Mouse (Mus musculus) thymus, postnatal 36 days (tissue): Measurements from ENCODE around the gene Actn4.

Source experiments
- DNase-seq, 2 experiments: peaks; one replicate each; pipeline ENCODE4 v3.0.0; 2022; ENCODE audit warnings: mixed read lengths in 2 of 2

Gene Actn4

GRCm38 (mm10) chr7:28948746-28949145 lies 13.4 kb downstream of the Actn4 start:
- no peak for DNase-seq

GRCm38 (mm10) chr7:28946271-28946610 lies 15.9 kb downstream of the Actn4 start:
- DNase-seq: no peak

- DNase-seq: no peak
Measured at GRCm38 (mm10) chr7:28945416-28946270, 16.5 kb downstream of the Actn4 start.

GRCm38 (mm10) chr7:28944756-28945415 lies 17.3 kb downstream of the Actn4 start:
- DNase-seq: no peak

- no peak for DNase-seq
Measured at GRCm38 (mm10) chr7:28943451-28944180, 18.5 kb downstream of the Actn4 start.

GRCm38 (mm10) chr7:28941542-28941941 lies 20.6 kb downstream of the Actn4 start:
- DNase-seq: no peak

- no peak for DNase-seq
Measured at GRCm38 (mm10) chr7:28941129-28941528, 21.0 kb downstream of the Actn4 start.

GRCm38 (mm10) chr7:28939418-28940183 lies 22.5 kb downstream of the Actn4 start:
- no peak for DNase-seq

GRCm38 (mm10) chr7:28938654-28939053 lies 23.5 kb downstream of the Actn4 start:
- DNase-seq: no peak

- DNase-seq: no peak
Measured at GRCm38 (mm10) chr7:28936787-28937186, 25.4 kb downstream of the Actn4 start.

- DNase-seq: no peak
Measured at GRCm38 (mm10) chr7:28933825-28934224, 28.3 kb downstream of the Actn4 start.

GRCm38 (mm10) chr7:28932421-28933041 lies 29.6 kb downstream of the Actn4 start:
- DNase-seq: no peak

- no peak for DNase-seq
Measured at GRCm38 (mm10) chr7:28931695-28932039, 30.5 kb downstream of the Actn4 start.

- DNase-seq: no peak
Measured at GRCm38 (mm10) chr7:28931032-28931694, 31.0 kb downstream of the Actn4 start.

GRCm38 (mm10) chr7:28930320-28931031 lies 31.7 kb downstream of the Actn4 start:
- DNase-seq: no peak

- DNase-seq: no peak
Measured at GRCm38 (mm10) chr7:28929381-28929780, 32.8 kb downstream of the Actn4 start.

GRCm38 (mm10) chr7:28926172-28926571 lies 36.0 kb downstream of the Actn4 start:
- DNase-seq: no peak

GRCm38 (mm10) chr7:28925317-28925716 lies 36.8 kb downstream of the Actn4 start:
- no peak for DNase-seq

GRCm38 (mm10) chr7:28924802-28925201 lies 37.3 kb downstream of the Actn4 start:
- DNase-seq: no peak

- DNase-seq: no peak
Measured at GRCm38 (mm10) chr7:28923865-28924291, 38.3 kb downstream of the Actn4 start.

GRCm38 (mm10) chr7:28922606-28923005 lies 39.5 kb downstream of the Actn4 start:
- DNase-seq: no peak
